Mouse (Mus musculus) thymus, postnatal 10 days (tissue): Measurements from ENCODE around the gene Gmeb1.
A peak's percentile ranks its signal among the peaks of the same experiment; 100 is the strongest.
"Not testable (repeated sequence)": the region's sequence is repeated elsewhere in the genome, so short reads cannot be mapped to it uniquely, and the experiment has no call there.

ENCODE experiments used
- DNase-seq, 2 experiments: peaks; one replicate each; pipeline ENCODE4 v3.0.0; 2021; ENCODE audit warnings: low spot score in 2 of 2

Gene Gmeb1

GRCm38 (mm10) chr4:132261514-132262357 lies at the start of gene Gmeb1:
TSS of gene Gmeb1 (minus strand) at chr4:132261602.
- DNase-seq, result peak; percentile 73 to 76

- DNase-seq, result peak; percentile 59 to 74
These were observed 48.6 kb upstream of the Gmeb1 start for GRCm38 (mm10) chr4:132309849-132310472.

- DNase-seq, result no peak
These were observed 47.9 kb upstream of the Gmeb1 start for GRCm38 (mm10) chr4:132309140-132309848.

- peak; percentile 83 to 90 for DNase-seq
These were observed 47.2 kb upstream of the Gmeb1 start for GRCm38 (mm10) chr4:132308437-132309139.

- no peak for DNase-seq
These were observed 44.6 kb upstream of the Gmeb1 start for GRCm38 (mm10) chr4:132306004-132306403.

GRCm38 (mm10) chr4:132305276-132305675 lies 43.9 kb upstream of the Gmeb1 start:
- no peak for DNase-seq

GRCm38 (mm10) chr4:132303484-132303883 lies 42.1 kb upstream of the Gmeb1 start:
- DNase-seq, result not testable (repeated sequence)

- DNase-seq, result peak; percentile 20 to 52
These were observed 41.6 kb upstream of the Gmeb1 start, which contains the start of gene Rab42 for GRCm38 (mm10) chr4:132302939-132303479. TSS of gene Rab42 (minus strand) at chr4:132303385.

- no peak for DNase-seq
These were observed 40.9 kb upstream of the Gmeb1 start for GRCm38 (mm10) chr4:132301965-132302938.

GRCm38 (mm10) chr4:132301486-132301885 lies 40.1 kb upstream of the Gmeb1 start:
- no peak for DNase-seq

GRCm38 (mm10) chr4:132299849-132300248 lies 38.4 kb upstream of the Gmeb1 start:
- DNase-seq, result no peak

GRCm38 (mm10) chr4:132295696-132296390 lies 34.4 kb upstream of the Gmeb1 start:
- no peak for DNase-seq

GRCm38 (mm10) chr4:132293682-132294240 lies 32.4 kb upstream of the Gmeb1 start:
- no peak for DNase-seq

- no peak for DNase-seq
These were observed 31.6 kb upstream of the Gmeb1 start for GRCm38 (mm10) chr4:132292988-132293387.

GRCm38 (mm10) chr4:132291624-132292335 lies 30.4 kb upstream of the Gmeb1 start:
- DNase-seq, result no peak

- DNase-seq, result no peak
These were observed 29.7 kb upstream of the Gmeb1 start for GRCm38 (mm10) chr4:132291056-132291455.

- DNase-seq, result not testable (repeated sequence)
These were observed 27.4 kb upstream of the Gmeb1 start for GRCm38 (mm10) chr4:132288840-132289239.

- DNase-seq, result no peak
These were observed 14.5 kb upstream of the Gmeb1 start for GRCm38 (mm10) chr4:132275949-132276348.
